Mouse (Mus musculus) CD4-positive helper T cell, adult 2 months (primary cell): ENCODE measurements around the gene Gm10192.
"Not testable (repeated sequence)": the region's sequence is repeated elsewhere in the genome, so short reads cannot be mapped to it uniquely, and the experiment has no call there.

Source experiments
- DNase-seq: peaks from one replicate; pipeline ENCODE4 v3.0.0-alpha.2; 2012; ENCODE audit warnings: low read depth, missing footprints, low spot score

Gm10192 gene

DNA sequence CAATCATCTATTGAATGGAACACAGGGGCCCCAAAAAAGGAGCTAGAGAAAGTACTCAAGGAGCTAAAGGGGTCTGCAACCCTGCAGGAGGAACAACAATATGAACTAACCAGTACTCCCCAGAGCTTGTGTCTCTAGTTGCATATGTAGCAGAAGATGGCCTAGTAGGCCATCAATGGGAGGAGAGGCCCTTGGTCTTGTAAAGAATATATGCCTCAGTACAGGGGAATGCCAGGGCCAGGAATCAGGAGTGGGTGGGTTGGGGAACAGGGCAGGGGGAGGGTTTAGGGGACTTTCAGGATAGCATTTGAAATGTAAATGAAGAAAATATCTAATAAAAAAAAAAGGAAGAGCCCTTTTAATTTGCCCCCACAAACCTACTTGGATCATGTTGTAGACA lies at the start of gene Gm10192:
Gm10192 (minus strand) TSS at position 101 of the 400 bp plus-strand sequence.
- not testable (repeated sequence) for DNase-seq

DNA sequence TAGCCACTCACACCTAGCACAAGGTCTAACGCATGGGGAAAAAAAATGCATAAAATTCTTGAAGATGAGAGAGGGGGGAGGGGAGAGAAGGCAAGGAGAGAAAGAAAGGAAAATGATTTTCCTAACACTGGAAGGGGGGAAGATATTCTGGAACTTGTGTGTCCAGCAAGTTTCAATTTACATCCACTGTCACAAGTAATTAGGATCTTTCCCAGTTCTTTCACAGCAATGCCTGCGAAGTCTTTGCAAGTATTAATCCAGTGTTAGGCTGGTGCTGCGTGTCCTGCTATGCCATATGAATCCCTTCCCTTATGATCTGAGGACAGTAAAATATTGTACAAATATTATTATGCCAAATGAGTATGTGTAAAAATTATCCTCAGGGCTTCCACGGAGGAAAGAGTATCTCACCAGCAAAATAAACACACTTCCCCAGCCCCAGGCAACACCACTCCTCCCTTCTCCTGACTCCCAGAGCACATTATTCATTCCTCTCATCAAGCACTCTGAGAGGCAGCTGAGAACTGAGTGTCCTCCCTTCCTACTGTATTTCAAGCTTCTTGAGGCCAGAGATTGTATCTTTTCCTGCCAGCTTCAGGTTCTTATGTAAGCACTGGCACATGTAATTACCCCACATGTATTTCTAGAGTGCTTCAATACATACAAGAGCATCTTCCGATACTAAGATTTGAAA lies 47.6 kb upstream of the Gm10192 start:
- no peak for DNase-seq

DNA sequence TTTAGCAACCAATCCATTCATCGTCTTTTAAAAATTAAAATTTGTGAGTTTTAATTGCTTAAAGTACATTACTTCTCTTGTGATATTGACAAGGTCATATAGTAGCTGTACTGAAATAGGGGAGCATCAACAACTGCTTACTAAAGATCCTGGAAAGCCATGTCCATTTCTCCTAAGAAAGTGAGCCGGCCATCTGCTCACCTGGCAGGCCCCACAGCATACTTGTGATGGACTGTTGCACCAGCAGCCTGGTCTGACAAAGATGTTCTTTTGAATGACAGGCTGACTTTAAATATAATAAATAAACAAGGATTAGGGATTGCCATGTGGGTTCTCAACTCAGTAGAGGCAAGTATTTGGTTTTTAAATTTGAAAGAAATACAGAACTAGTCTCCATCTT lies 36.7 kb upstream of the Gm10192 start:
- DNase-seq, result no peak

DNA sequence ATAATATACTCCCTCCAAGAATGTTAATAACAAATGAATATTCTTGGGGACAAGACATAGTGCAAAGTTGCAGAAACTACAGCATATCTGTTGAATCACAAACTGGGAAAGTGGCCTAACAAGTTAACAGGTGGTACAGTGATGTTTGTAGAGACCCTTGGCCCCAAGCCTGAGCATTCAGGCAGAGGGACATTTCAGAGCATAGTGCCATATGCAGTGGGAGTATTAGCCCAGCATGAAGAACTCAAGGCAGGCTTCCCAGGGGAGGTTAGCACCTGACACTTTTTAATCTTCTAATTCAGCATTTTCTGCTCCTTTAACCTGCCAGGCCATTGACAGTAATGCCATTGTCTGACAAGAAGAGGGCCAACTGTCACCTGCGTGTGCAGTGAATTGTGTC lies 34.9 kb upstream of the Gm10192 start:
- no peak for DNase-seq

DNA sequence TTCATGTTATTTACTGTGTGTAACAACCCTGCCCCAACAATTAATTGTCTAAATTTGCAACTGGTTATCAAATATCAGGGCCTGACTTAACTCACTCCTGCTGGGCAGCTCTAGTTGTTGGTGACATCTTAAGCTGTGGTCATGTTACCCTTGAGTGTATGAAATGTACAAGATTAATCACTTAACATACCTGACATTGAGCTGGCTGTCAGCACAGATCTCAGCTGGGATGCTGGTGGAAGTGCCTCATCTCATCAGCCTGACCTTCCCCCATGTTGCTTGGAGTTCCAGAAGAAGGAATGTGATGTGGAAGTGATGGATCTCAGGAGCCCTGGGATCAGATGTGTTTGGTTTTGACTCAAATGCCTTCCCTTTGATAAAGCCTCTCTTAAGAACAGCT lies 29.5 kb upstream of the Gm10192 start:
- no peak for DNase-seq

DNA sequence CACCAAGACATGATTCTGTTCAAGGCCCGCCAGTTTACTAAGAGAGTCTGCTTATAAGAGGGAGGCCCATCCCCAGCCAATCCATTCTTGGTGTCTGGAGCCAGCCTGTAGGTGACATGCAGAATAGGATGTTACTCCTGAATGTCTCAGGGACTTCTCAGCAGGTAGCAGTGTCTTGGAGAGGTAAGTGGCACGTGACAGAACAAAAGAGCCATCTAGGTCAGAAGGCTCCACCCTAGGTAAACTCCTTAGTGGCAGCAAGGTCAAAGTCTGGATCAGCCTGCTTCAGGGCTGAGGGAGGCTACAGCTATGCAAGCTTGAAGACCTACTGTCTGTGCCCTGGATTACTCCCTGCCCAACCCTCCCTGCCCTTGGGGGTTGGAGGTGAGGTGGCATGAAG lies 20.0 kb upstream of the Gm10192 start:
- DNase-seq, result not testable (repeated sequence)

DNA sequence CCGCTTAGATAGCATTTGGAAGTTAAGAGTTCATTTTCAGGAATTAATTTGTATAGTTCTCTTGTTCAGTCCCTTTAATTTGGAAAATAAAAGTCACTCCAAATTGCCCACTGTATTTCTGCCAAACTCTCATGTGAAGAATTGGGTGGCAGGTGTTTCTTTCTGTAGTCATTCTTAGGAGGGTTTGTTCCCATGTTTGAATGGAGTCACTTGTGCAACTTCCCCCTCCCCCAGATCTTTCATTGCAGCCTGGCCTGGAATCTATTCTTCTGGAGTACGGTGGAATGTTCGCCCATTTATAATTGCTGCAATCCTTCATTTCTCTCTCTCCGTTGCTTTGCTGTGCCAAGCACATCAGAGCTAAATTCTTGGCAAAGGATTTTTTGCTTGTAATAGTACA lies 10.2 kb upstream of the Gm10192 start:
- no peak for DNase-seq

DNA sequence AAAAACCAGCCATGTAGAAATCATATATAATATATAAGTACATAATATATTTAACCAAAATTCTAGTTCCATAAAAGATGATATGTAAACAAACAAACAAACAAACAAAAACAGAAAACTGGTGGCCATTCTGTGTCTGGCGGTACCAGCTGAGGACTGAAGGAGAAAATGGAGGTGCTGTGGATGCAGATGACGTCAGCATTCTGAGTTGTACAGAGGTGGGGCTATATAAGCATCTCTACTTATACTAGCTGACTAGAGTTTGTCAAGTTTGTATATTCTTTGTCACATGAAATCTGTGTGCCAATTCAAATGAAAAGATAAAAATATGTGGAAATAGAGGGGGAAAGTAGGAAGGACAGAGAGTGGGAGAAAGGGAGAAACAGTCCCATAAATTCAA lies 9.6 kb upstream of the Gm10192 start:
- DNase-seq, result no peak

DNA sequence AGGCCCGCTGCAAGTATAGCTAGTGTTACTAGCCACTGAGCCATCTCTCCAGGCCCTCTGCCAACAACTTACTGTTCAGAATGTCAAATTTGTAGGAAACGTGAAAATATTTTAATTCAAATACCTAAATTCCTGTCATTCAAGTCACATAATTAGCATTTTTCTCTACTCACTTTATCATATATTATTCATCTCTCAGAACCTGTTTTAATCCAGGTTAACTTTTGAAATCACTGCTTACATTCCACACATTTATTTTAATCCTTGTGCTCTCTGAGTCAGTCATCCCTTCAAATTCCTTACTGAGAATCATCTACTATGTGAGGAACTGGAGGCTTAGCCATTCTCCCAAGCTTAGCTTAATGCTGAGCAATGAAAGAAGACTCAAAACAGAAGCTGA lies 2.6 kb downstream of the Gm10192 start:
- DNase-seq, result no peak

DNA sequence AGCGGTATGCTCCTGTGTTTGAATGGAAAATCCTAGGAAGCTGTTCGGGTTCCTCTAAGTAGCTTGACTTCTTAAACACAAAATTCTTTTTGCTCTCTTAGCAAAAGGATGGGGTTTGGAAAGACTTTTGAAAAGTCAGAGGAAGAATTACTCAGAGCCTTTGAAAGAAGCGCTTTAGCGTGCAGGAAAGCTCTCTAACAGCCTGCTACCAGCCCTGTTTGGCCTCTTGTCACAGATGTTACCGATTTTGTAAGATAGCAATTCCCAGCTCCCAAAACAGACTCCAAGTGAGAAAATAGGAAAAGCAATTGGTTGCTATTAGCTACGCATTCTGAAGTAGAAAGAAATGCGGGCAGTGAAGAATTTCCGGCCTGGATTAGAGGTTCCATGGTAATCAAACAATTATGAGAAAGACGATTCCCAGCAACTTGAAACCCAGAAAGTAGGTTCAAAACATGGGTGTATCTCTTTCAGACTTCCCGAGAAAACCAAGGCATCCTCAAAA lies 26.1 kb downstream of the Gm10192 start:
- DNase-seq, result no peak

DNA sequence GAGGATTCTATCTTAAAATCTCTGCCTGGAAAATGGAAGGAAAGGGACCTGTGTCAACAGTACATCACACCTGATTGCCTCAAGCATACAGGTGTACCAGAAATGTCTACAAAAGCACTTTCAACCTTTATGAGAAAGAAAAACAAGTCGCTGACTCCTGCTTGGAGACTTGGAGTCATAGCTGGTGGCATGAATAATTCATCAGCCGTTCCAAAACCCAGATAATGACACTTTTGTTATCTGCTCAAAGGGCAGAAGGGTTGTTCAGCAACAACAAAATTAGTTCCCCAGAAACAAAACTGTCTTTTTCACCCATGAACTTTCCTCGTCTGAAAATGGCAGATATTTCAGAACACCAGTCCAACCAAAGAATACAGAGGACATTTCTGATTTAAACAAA lies 26.9 kb downstream of the Gm10192 start:
- no peak for DNase-seq

DNA sequence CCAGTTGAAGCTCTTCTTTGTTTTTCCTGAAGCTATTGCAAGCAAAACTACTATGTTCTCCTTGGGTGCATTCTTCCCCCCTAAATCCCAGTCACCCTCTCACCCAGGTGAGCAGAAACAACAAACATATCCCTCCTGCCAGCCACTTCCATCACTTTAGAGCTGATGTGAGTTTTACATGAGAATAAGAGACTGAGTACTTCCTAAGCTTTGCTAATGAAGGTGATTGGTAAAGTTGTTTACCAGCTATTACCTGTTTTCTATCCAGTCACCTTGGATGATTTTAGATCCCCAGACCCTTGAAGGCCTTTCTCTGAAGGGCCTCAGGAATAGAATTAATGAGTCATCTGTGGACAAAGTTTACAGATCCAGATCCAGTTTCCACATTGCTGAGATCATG lies 29.4 kb downstream of the Gm10192 start:
- no peak for DNase-seq

DNA sequence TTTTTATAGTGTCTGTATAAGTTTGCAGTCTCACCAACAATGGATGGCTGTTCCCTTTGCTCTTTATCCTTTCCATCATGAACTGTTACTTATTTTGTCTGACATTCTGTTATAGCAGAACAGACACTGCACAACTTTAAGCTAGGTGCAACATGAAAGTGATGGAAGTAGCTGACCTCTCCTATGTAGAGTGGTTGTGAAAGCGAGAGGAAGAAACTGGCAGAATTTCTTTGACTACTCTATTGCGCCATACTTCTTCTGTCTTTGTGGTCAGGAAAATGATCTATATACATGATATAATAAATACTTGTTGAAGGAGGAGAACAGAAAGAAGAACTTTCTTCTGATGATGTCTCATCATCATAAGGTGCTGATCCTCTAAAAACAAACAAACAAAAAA lies 40.5 kb downstream of the Gm10192 start:
- no peak for DNase-seq
